Mouse (Mus musculus) liver, embryonic 16.5 days (tissue): ENCODE data around the gene Creb1. TPM values are rescaled to one million over a fixed set of nuclear protein-coding genes. Genes with fewer than 3 reads are reported as not detected.
"Not testable (repeated sequence)": the region's sequence is repeated elsewhere in the genome, so short reads cannot be mapped to it uniquely, and the experiment has no call there.

Experiments
- ATAC-seq: fragments of 200-750 bp; cut with Nextera tagmentation; 2 replicates; pipeline ENCODE4 v1.8.0; 2017; ENCODE audit warnings: low read depth, mild to moderate bottlenecking, moderate number of reproducible peaks, moderate library complexity
- H3K27ac ChIP-seq: fragments of 300-500 bp; sonication (generic); 2 replicates; pipeline ENCODE4 v1.5.1; 2014; ENCODE audit warnings: mild to moderate bottlenecking, low read length
- H3K27me3 ChIP-seq: fragments of 300-500 bp; sonication (generic); 2 replicates; pipeline ENCODE4 v1.6.1; 2014; ENCODE audit warnings: low read depth, low read length, mixed read lengths; ENCODE audit not compliant: control insufficient read depth, insufficient read depth
- H3K36me3 ChIP-seq: fragments of 300-500 bp; sonication (generic); 2 replicates; pipeline ENCODE4 v1.6.1; 2014; ENCODE audit warnings: mild to moderate bottlenecking; ENCODE audit not compliant: control insufficient read depth, insufficient read depth
- H3K4me1 ChIP-seq: fragments of 300-500 bp; sonication (generic); 2 replicates; pipeline ENCODE4 v1.6.1; 2014; ENCODE audit warnings: low read depth, low read length, mixed read lengths; ENCODE audit not compliant: control insufficient read depth
- H3K4me2 ChIP-seq: fragments of 300-500 bp; sonication (generic); 2 replicates; pipeline ENCODE4 v1.6.1; 2014; ENCODE audit warnings: low read depth, low read length, mixed read lengths
- H3K4me3 ChIP-seq: fragments of 300-500 bp; sonication (generic); 2 replicates; pipeline ENCODE4 v1.5.1; 2014; ENCODE audit warnings: low read depth, mild to moderate bottlenecking, low read length
- H3K9ac ChIP-seq: fragments of 300-500 bp; sonication (generic); 2 replicates; pipeline ENCODE4 v1.6.1; 2014; ENCODE audit warnings: low read depth, low read length
- H3K9me3 ChIP-seq: fragments of 300-500 bp; sonication (generic); replicated peaks from 2 replicates; pipeline ENCODE4 v1.6.1; 2016; ENCODE audit warnings: low read length; ENCODE audit not compliant: control insufficient read depth
- WGBS: fragments of 180-500 bp; shearing (Covaris S2); extraction: QIAGEN DNeasy Blood & Tissue Kit; methylation state at CpG from one replicate; pipeline ENCODE4 v1.1.7; 2014; ENCODE audit not compliant: insufficient replicate concordance; 5-methylcytosine and 5-hydroxymethylcytosine counted together
- polyA plus RNA-seq: library from polyadenylated mRNA; unstranded; fragments of >200 nt; fragmentation: Nextera tagmentation; extraction: Ambion mirVana; gene quantifications from 2 replicates; pipeline ENCODE4 v1.2.1, GENCODE M21; 2015

Gene Creb1
- polyA plus RNA-seq, 1 experiment from 2014 or later: 10.9 TPM

DNA sequence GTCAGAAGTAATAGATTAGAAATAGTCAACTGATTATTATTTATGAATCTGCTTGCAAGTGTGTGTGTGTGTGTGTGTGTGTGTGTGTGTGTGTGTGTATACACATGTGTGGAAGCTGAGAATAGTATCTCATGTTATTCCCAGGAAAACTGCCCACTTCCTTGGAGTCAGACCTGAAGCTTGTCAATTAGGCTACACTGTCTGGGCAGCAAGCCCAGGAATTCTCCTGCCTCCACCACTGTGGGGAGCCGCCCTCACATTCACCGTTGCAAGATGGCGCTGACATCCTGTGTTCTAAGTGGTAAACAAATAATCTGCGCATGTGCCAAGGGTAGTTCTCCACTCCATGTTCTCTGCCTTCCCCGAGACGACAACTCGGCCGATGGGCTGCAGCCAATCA, 110.1 kb downstream of the Creb1 start:
- ATAC-seq, H3K4me3 ChIP-seq, H3K27ac ChIP-seq, H3K9me3 ChIP-seq, H3K27me3 ChIP-seq, H3K4me1 ChIP-seq, H3K4me2 ChIP-seq, H3K36me3 ChIP-seq, H3K9ac ChIP-seq: not testable (repeated sequence)
- 89% methylated on average over 8 of the region's 8 CpGs for WGBS

DNA sequence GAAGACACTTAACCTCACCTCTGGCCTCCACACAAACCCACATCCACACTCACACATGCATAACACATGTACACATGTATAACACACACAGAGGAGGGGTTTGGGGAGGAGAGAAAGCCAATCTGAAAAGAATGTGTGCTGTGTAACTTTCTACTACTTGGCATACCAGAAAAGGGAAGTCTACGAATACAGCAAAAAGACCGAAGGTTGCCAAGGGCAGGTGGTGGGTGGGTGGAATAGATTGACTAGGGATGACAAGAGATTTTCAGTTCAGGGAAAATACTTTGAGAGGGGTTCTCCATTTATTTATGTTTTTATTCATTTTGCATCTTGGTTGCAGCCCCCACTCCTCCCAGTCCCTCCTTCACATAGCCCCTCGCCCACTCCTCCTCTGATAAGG, 112.1 kb downstream of the Creb1 start:
- Histone ChIP-seq H3K4me2 (no peak overlapping the region), H3K36me3 (no peaks in the 10 kb centered on the region), H3K27me3 (no peaks in the 10 kb centered on the region), H3K4me3 (no peak overlapping the region), H3K27ac (no peak overlapping the region), H3K9ac (no peak overlapping the region), H3K9me3 (no peaks in the 10 kb centered on the region), H3K4me1 (peaks cover 1% of the 10 kb centered on the region)
- 75% methylated on average over 3 of the region's 3 CpGs for WGBS
- no peak for ATAC-seq

DNA sequence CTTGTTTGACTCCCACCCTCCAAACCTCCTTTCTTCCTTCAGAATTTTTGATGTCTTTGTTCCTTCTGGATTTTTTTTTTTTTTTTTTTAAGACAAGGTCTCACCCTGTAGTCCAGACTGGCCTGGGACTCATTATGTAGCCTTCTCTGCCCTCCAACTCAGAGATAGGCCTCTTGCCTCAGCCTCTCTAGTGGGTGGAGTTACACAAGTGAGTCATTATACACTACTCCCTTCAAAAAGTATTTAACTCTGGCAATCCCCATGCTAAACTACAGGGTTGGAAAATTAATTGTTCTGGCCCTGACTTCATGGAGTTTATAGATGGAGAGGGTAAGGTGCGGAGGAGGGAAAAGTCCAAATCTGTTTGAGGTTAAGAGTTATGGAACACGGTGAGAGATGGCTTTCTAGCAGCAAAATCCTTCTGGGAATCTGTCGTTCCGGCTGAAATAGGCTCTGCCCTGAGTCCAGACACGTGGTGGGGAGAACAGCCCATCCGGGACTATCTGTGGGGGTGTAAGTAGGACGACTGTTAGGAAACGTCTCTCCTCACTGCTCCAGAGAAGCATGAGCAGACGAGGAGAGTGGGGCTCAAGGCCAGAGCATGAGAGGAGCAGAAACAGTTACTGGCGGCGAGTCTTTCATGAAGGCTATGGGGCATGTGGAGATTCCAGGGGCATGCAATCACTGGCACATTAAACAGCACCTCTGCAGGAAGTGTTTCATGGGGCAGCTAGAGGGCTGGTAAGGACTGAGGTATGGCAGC, 117.1 kb downstream of the Creb1 start:
- Histone ChIP-seq H3K4me3 (no peak overlapping the region), H3K36me3 (no peaks in the 10 kb centered on the region), H3K9me3 (no peaks in the 10 kb centered on the region), H3K27me3 (no peaks in the 10 kb centered on the region), H3K4me2 (no peak overlapping the region), H3K27ac (no peak overlapping the region), H3K9ac (no peak overlapping the region), H3K4me1 (no peaks in the 10 kb centered on the region)
- 62% methylated on average over 11 of the region's 11 CpGs for WGBS
- no peak for ATAC-seq

DNA sequence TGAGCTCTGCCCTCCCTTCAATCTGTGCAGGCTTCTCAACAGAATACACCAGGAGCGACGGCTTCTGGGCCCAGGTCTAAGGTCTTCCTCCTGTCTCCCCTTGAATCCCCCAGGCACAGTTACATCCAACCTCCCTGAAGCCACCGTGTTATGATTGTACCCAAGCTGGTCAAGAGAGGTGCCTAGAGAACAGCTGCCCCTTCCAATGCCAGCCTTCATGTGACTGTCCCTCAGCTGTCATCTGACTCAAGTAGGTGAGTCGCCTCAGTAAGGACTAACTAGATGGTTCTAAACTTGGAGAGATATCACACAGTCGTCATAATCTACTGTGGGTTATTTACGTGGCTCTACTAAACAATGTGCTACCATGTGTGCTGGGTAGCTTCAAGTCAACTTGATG, 121.3 kb downstream of the Creb1 start:
- no peaks in the 10 kb centered on the region for H3K9me3 ChIP-seq
- 64% methylated on average over 6 of the region's 6 CpGs for WGBS

More for the DNA sequence above, 121.3 kb downstream of the Creb1 start:
- Histone ChIP-seq H3K4me2 (no peak overlapping the region), H3K27ac (no peak overlapping the region), H3K27me3 (no peaks in the 10 kb centered on the region), H3K9ac (no peak overlapping the region), H3K4me1 (no peaks in the 10 kb centered on the region), H3K4me3 (no peak overlapping the region), H3K36me3 (no peaks in the 10 kb centered on the region)
- no peak for ATAC-seq

Other genes with a start within 250 kb of the Creb1 start
- 6.3 and 6.6 TPM in 2 replicates for gene Mettl21a, start 84.6 kb downstream of the Creb1 start, polyA plus RNA-seq
- 0.61 and 0.84 TPM in 2 replicates for gene Ccnyl1, start 157.8 kb downstream of the Creb1 start, polyA plus RNA-seq
- gene Fzd5, start 205.1 kb downstream of the Creb1 start, polyA plus RNA-seq: 1.9 and 2.2 TPM in 2 replicates